Mouse (Mus musculus): ENCODE results near the gene Pramel6. TPM values are rescaled to one million over a fixed set of nuclear protein-coding genes. Genes with fewer than 3 reads are reported as not detected.
"Not testable (repeated sequence)": the region's sequence is repeated elsewhere in the genome, so short reads cannot be mapped to it uniquely, and the experiment has no call there.

Pramel6 gene
- total RNA-seq (2021), result not detected
- long read RNA-seq, experiment 1, result 0 reads
- long read RNA-seq, experiment 2, result 0 reads

GRCm38 (mm10) chr2:87506265-87506664 is at the start of gene Pramel6:
Gene Pramel6, plus strand, starts transcription at chr2:87506565.
- no peak for DNase-seq (ENCODE audit: low spot score)

GRCm38 (mm10) chr2:87461769-87462168 is 44.6 kb upstream of the Pramel6 start:
- no peak for DNase-seq (ENCODE audit: low spot score)

GRCm38 (mm10) chr2:87480207-87480606 is 26.2 kb upstream of the Pramel6 start:
- DNase-seq (ENCODE audit: low spot score), result no peak

- DNase-seq (ENCODE audit: low spot score), result no peak
Measured at GRCm38 (mm10) chr2:87481158-87481557, 25.2 kb upstream of the Pramel6 start.

- no peak for DNase-seq (ENCODE audit: low spot score)
Measured at GRCm38 (mm10) chr2:87482276-87482675, 24.1 kb upstream of the Pramel6 start.

GRCm38 (mm10) chr2:87496993-87497392 is 9.4 kb upstream of the Pramel6 start, which contains the start of gene Pramel7:
Gene Pramel7, minus strand, starts transcription at chr2:87497093.
- not testable (repeated sequence) for DNase-seq (ENCODE audit: low spot score)

- no peak for DNase-seq (ENCODE audit: low spot score)
Measured at GRCm38 (mm10) chr2:87515046-87515445, 8.7 kb downstream of the Pramel6 start.

GRCm38 (mm10) chr2:87515457-87516060 is 9.2 kb downstream of the Pramel6 start:
- no peak for DNase-seq (ENCODE audit: low spot score)

- no peak for DNase-seq (ENCODE audit: low spot score)
Measured at GRCm38 (mm10) chr2:87516581-87516980, 10.2 kb downstream of the Pramel6 start.

GRCm38 (mm10) chr2:87520651-87521050 is 14.3 kb downstream of the Pramel6 start:
- no peak for DNase-seq (ENCODE audit: low spot score)

GRCm38 (mm10) chr2:87525899-87526616 is 19.7 kb downstream of the Pramel6 start:
- not testable (repeated sequence) for DNase-seq (ENCODE audit: low spot score)

- no peak for DNase-seq (ENCODE audit: low spot score)
Measured at GRCm38 (mm10) chr2:87531496-87531895, 25.1 kb downstream of the Pramel6 start, which contains the start of gene Olfr153. Gene Olfr153, plus strand, starts transcription at chr2:87531796.

GRCm38 (mm10) chr2:87534826-87535225 is 28.5 kb downstream of the Pramel6 start:
- no peak for DNase-seq (ENCODE audit: low spot score)

GRCm38 (mm10) chr2:87545442-87545841 is 39.1 kb downstream of the Pramel6 start, which contains the start of gene Olfr1128:
Gene Olfr1128, minus strand, starts transcription at chr2:87545542.
- DNase-seq (ENCODE audit: low spot score), result no peak

Other genes starting within 250 kb of the Pramel6 start
- gene Olfr1116, start 239.0 kb upstream of the Pramel6 start, total RNA-seq (2021), result not detected
- not detected for gene Olfr1118, start 199.0 kb upstream of the Pramel6 start, total RNA-seq (2021)
- not detected for gene Olfr1120, start 151.8 kb upstream of the Pramel6 start, total RNA-seq (2021)
- gene Olfr1121, start 136.7 kb upstream of the Pramel6 start, total RNA-seq (2021), result not detected
- under 1 TPM in 1 of 2 experiments, not detected in 1; 0.05 TPM for gene Olfr1122, start 120.7 kb upstream of the Pramel6 start, total RNA-seq (2021)
- not detected for gene Olfr1123, start 89.9 kb upstream of the Pramel6 start, total RNA-seq (2021)
- not detected for gene Olfr1124, start 76.3 kb upstream of the Pramel6 start, total RNA-seq (2021)
- not detected for gene Olfr1126, start 52.6 kb upstream of the Pramel6 start, total RNA-seq (2021)
- gene Pramel7, start 9.5 kb upstream of the Pramel6 start, total RNA-seq (2021), result not detected
- not detected for gene Olfr153, start 25.2 kb downstream of the Pramel6 start, total RNA-seq (2021)
- gene Olfr1128, start 39.0 kb downstream of the Pramel6 start, total RNA-seq (2021), result not detected
- not detected for gene Olfr1129, start 67.3 kb downstream of the Pramel6 start, total RNA-seq (2021)
- gene Olfr1130, start 99.6 kb downstream of the Pramel6 start, total RNA-seq (2021), result not detected
- not detected for gene Olfr1131, start 120.5 kb downstream of the Pramel6 start, total RNA-seq (2021)
- not detected for gene Olfr1132, start 131.0 kb downstream of the Pramel6 start, total RNA-seq (2021)
- not detected for gene Olfr1133, start 140.8 kb downstream of the Pramel6 start, total RNA-seq (2021)
- gene Olfr1134, start 151.9 kb downstream of the Pramel6 start, total RNA-seq (2021), result not detected
- not detected for gene Olfr1135, start 167.1 kb downstream of the Pramel6 start, total RNA-seq (2021)
- gene Olfr1136, start 187.4 kb downstream of the Pramel6 start, total RNA-seq (2021), result not detected
- not detected for gene Olfr1137, start 206.6 kb downstream of the Pramel6 start, total RNA-seq (2021)
- not detected for gene Olfr1138, start 233.4 kb downstream of the Pramel6 start, total RNA-seq (2021)
- not detected for gene Olfr1140, start 237.2 kb downstream of the Pramel6 start, total RNA-seq (2021)
- not detected for gene Olfr1141, start 247.4 kb downstream of the Pramel6 start, total RNA-seq (2021)